Mouse (Mus musculus) mouse embryonic stem cell (cell line): ENCODE measurements around the gene Brsk2.

Source experiments
- in situ Hi-C, 2 experiments: fragments of 300-500 bp; cut with MboI; formaldehyde crosslinking; loops; 1 replicate in 1 of 2; 3 replicates in 1 of 2; pipeline ENCODE4 v1.14.3; 2019 to 2020; ENCODE audit warnings: low sequenced_read_pairs in 2 of 2, low pct_unique_long_range_greater_than_20kb in 1 of 2, mixed read lengths in 1 of 2; ENCODE audit not compliant: unreplicated experiment in 1 of 2

Gene Brsk2

DNA sequence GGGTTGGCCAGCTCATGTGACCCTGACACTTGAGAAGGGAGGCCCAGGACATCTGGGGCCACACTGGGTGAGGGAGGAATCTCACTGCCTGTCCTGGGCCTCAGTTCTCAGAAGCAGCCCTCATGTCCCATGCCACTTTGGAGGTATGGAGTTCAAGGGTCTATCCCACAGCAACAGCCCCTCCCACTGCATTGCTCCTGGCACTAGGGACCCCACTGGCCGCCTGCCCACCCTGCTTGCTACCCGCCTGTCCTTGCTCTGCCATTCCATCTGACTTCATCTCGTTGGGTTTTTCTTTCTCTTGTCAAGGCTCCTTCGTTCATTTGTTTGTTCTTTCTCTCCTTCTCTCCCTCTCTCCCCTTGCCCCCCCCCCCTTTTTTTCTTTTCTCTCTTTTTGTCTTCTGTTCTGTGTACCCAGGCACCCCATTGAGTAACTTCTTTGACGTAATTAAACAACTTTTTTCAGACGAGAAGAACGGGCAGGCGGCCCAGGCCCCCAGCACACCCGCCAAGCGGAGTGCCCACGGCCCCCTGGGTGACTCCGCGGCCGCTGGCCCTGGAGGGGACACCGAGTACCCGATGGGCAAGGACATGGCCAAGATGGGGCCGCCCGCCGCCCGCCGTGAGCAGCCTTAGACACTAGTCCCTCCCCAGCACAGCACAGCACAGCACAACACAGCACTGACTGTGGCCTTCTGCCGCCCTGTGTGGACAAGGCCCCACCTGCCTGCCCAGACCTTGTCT, 52.2 kb downstream of the Brsk2 start:
- in situ Hi-C loops, result no loop called here

DNA sequence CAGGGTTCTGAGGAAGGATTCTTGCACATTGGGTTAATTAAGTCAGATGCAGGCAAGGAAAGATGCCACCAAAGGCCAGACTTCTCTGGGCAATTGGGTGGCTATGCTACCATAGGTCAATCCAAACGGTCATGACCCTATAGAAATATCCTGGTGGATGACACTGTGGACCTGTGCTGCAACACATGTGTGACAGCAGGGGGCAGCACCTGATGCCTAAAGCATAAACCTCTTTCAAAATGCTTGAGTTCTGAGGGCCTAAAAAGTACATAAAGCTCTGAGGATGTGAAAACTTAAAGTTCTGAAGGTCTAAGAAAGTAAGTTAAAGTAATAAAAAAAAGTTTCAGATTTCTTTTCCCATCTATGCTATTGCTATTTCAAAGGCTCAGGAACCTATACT, 67.0 kb downstream of the Brsk2 start:
- in situ Hi-C loops, result no loop called here

DNA sequence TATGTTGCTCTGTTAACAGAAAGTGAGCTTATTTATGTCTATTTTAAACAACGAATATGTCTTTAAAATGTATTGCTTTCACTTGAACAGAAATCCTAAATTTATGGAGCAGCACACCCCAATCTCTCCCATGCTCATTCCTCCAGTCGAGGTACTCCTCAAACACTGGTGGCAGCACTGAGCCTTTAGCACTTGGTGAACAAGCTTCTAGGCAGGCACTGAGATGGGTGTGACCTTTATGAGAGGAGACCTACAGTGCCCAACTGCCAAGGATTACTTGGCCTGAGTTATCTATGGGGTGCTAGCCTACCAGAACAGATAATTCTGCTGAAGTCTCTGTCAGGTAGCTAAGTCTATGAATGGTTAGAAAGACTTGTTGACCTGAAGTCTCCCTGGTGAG, 70.1 kb downstream of the Brsk2 start:
- in situ Hi-C loops, result no loop called here

GRCm38 (mm10) chr7:142020827-142021226, 71.3 kb downstream of the Brsk2 start:
- in situ Hi-C loops, result no loop called here

- in situ Hi-C loops, result no loop called here
These were observed 75.6 kb downstream of the Brsk2 start for GRCm38 (mm10) chr7:142025196-142025595.

DNA sequence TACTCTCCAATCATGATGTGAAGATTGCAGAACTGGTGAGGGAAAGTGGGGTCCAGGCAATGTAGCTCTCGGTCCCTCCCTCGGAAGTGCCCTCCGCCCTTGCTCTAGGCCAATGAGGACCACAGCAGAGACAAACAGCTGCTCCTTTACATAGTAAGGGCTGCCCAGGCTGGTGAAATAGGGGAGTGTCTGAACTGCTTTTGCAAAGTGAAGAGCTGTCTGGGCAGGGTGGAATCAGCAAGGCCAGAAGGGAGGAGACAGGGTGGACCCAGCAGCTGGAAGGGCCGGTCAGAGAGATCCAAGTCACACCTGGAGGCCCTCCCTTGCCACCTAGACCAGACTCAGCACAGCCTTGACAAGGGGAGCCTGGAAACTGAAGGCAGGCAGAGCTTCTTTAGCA, 76.4 kb downstream of the Brsk2 start:
- in situ Hi-C loops, result no loop called here

DNA sequence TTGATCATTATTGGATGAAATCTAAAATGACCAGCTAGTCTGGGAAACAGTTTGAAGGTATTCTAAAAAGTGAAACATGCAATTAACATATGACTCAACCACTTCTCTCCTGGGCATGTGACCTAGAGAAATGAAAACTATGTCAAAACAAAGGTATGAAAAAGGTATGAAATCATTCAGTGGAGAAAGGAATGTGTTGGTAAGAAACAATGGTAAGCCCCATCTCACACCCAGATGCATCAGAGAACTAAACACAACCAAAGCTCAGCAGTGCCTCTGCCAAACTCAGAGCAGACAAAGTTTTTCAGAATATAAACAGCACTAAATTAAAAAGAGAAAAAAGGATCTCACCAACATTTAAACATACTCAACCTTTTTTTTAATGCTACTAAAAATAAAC, 80.5 kb downstream of the Brsk2 start:
- in situ Hi-C loops, result no loop called here

DNA sequence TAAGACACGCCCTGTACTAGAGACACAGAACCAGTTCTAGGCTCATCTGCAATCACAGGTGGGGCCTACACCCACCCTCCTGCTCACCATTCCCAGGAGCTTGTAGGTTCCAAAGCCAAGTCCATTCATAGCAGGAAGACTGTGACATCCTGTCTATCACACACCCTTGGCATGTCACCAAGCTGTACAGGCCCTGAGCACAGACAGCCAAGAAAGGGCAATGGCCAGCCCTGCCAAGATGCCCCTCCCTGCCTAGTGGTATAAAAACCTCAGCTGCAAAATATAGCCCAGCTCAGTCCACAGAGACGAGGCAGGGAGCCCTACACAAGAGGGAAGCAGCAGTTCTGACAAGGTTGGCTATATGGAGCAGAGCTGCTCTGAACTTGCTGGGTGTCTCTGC, 84.6 kb downstream of the Brsk2 start:
- in situ Hi-C loops, result no loop called here

DNA sequence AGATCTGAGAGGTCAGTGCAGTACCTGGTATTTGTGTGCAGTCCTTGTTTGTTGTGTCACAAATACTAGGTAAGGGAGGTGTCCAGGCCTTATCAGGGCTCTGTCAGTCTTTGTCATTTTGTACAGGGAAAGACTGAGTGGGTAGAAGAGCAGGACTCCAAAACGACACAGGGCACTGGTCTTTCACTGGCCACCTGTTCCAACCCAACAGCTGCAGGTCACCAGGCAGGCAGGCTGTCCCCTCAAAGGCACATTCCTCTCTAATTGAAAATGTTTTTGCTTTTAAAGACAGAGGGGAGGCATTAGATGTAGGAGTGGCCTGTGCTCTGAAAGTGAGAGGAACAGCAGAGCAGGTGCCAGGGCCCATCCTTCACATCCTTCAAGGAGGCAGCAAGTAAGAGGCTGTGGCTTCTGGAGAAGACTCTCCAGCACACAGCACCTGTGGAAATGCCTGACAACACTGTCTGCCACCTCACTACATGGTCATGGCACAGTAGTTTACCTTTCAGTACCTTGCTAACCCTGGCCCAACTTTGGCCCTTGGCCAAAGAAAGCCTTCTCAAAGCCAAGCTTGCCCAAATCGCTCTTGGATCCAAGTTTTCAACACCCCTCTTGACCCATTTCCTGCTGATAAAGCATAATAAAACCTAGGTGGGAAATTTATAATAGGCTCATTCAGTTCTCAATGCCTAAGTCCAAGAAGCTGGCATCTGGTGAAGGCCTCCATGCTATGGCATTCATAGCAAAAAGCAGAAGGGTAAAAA, 85.7 kb downstream of the Brsk2 start:
- in situ Hi-C loops, result no loop called here

DNA sequence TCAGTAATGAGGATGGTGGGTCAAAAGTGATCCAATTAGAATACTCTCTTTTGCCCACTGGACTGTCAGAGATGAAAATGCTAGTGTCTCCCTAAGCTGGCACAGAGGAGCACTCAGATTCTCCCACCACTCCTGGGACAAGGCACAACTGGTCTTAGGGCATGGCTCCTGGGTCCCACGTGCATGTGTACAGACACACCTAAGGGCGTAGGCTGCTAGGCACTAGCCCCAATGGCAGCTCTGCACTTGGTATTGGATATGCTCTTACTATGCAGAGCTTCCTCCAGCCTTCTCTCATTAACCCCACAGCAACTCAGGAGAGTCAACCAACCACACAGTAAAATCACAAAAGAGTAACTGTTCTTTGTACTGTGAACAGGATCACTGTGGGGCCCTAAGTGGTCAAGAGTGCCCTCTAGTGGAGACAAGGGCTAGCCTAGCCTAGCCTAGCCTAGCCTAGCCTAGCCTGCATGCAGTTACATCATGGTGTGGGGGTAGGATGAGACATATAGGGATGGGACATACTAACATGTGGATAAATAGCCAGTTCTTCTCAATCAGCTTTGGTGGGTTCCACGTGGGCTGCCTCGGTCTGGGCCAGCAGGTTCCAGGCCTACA, 88.1 kb downstream of the Brsk2 start:
- in situ Hi-C loops, result no loop called here

GRCm38 (mm10) chr7:142040756-142041155, 91.2 kb downstream of the Brsk2 start:
- in situ Hi-C loops, result no loop called here

- in situ Hi-C loops, result no loop called here
These were observed 95.8 kb downstream of the Brsk2 start for GRCm38 (mm10) chr7:142045344-142045743.

DNA sequence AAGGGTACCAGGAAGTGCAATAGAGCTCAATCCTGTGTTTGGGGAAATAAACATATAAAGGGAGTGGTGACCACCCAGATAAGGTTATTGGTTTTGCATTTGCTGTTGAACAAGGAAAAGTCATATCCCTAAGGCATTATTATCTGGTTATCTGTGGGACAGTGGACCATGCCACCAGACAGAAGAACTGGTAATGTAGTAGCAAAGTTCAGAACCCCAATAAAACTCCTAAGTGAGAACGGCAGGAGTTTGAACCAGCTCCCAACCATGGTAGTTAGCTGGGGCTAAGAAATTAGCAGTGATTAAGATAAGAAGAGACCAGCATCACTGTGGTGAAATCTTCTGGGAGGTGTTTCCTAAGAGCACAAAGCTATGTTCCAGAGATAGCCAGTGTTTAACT, 96.4 kb downstream of the Brsk2 start:
- in situ Hi-C loops, result no loop called here

- in situ Hi-C loops, result no loop called here
These were observed 101.0 kb downstream of the Brsk2 start for GRCm38 (mm10) chr7:142050536-142050935.
